Mouse (Mus musculus): ENCODE measurements at regions not wholly inside any gene's neighbourhood (a gene's known extent, or its start where the extent isn't known, plus 50 kb on each side); places are given as distances from the start of the nearest gene placed in this dataset.

DNA sequence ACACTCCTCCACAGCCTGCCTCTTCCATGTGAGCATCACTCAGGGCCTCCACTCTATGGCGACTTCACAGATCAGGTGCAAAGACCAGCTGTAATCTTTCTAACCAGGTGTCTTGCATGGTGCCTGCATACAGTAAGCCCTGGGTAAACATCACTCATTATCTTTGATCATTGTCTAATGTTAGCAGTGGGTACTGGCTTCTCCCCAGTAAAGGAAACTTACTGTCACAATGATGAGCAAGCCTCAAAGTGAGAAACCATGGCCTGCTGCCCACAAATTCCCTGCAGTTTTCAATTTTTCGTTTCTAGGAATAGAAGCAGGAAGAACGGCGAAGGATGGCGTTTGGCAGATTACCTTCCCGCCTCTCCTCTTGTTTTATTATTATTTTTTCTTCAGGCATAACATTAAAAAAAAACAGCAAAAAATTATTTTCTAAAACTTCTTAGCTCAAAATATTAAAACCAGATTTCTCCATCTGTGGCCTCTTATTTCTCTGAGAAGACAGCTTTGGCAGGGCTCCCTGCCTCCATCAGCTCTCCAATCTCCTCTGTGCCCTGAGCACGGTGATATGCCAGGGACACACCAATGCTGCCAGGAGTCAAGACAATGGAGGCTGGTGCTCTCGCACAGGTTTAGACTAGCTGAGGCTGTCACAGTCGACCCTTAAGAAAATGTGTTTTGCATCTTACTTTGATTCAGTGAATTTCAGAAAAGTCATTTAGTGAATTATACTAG, 169.2 kb upstream of the Cxcl12 start:
- Histone ChIP-seq H3K9ac (ENCODE audit: low read depth, low read length) (no peak overlapping the region), H3K27ac (no peak overlapping the region), H3K79me2 (replicated peaks; ENCODE audit: control insufficient read depth, insufficient read depth, low read length) (no peaks in the 10 kb centered on the region), H3K27me3 (ENCODE audit: control insufficient read depth, insufficient read depth, low read length) (no peaks in the 10 kb centered on the region), H3K4me3 (no peak overlapping the region), H3K4me1 (ENCODE audit: control insufficient read depth, insufficient read depth, low read length) (no peaks in the 10 kb centered on the region), H3K36me3 (ENCODE audit: control insufficient read depth, insufficient read depth, low read length) (no peaks in the 10 kb centered on the region)
- TF ChIP-seq CTCF (IDR thresholded peaks at IDR 0.05) (no peak), EP300 (IDR thresholded peaks at IDR 0.05; ENCODE audit: insufficient read depth, low read depth, low read length) (no peak), POLR2A (IDR thresholded peaks at IDR 0.05; ENCODE audit: insufficient read depth, low read depth, low read length) (no peak)
- intact Hi-C loops (cut with DNase I): no loop called here
- no peak for DNase-seq
- WGBS: 65% methylated on average over 9 of the region's 9 CpGs

GRCm38 (mm10) chr6:116999940-117000339, 168.4 kb upstream of the Cxcl12 start:
- Histone ChIP-seq H3K79me2 (replicated peaks; ENCODE audit: control insufficient read depth, insufficient read depth, low read length) (no peaks in the 10 kb centered on the region), H3K36me3 (ENCODE audit: control insufficient read depth, insufficient read depth, low read length) (no peaks in the 10 kb centered on the region), H3K4me3 (no peak overlapping the region), H3K27ac (no peak overlapping the region), H3K4me1 (ENCODE audit: control insufficient read depth, insufficient read depth, low read length) (no peaks in the 10 kb centered on the region), H3K27me3 (ENCODE audit: control insufficient read depth, insufficient read depth, low read length) (no peaks in the 10 kb centered on the region), H3K9ac (ENCODE audit: low read depth, low read length) (no peak overlapping the region)
- TF ChIP-seq EP300 (IDR thresholded peaks at IDR 0.05; ENCODE audit: insufficient read depth, low read depth, low read length) (no peak), POLR2A (IDR thresholded peaks at IDR 0.05; ENCODE audit: insufficient read depth, low read depth, low read length) (no peak), CTCF (IDR thresholded peaks at IDR 0.05) (no peak)
- intact Hi-C loops (cut with DNase I): no loop called here
- DNase-seq: no peak
- 51% methylated on average over 4 of the region's 4 CpGs for WGBS

- WGBS: 67% methylated on average over 7 of the region's 7 CpGs
- intact Hi-C loops (cut with DNase I): no loop called here
Observed at GRCm38 (mm10) chr6:117000951-117001725, 167.2 kb upstream of the Cxcl12 start.

GRCm38 (mm10) chr6:117012621-117013020, 155.7 kb upstream of the Cxcl12 start:
- no peaks in the 10 kb centered on the region for H3K79me2 ChIP-seq (replicated peaks; ENCODE audit: control insufficient read depth, insufficient read depth, low read length)
- no peaks in the 10 kb centered on the region for H3K36me3 ChIP-seq (ENCODE audit: control insufficient read depth, insufficient read depth, low read length)
- WGBS: 74% methylated on average over 5 of the region's 5 CpGs
- H3K4me3 ChIP-seq: no peak overlapping the region
- no peak for DNase-seq
- H3K27me3 ChIP-seq (ENCODE audit: control insufficient read depth, insufficient read depth, low read length): no peaks in the 10 kb centered on the region
- H3K9ac ChIP-seq (ENCODE audit: low read depth, low read length): no peak overlapping the region
- H3K4me1 ChIP-seq (ENCODE audit: control insufficient read depth, insufficient read depth, low read length): no peaks in the 10 kb centered on the region
- no peak for TF ChIP-seq EP300 (IDR thresholded peaks at IDR 0.05; ENCODE audit: insufficient read depth, low read depth, low read length)
- TF ChIP-seq POLR2A (IDR thresholded peaks at IDR 0.05; ENCODE audit: insufficient read depth, low read depth, low read length): no peak
- no peak for TF ChIP-seq CTCF (IDR thresholded peaks at IDR 0.05)
- H3K27ac ChIP-seq: no peak overlapping the region
- intact Hi-C loops (cut with DNase I): no loop called here

More at GRCm38 (mm10) chr6:117000951-117001725, 167.2 kb upstream of the Cxcl12 start:
- Histone ChIP-seq H3K79me2 (replicated peaks; ENCODE audit: control insufficient read depth, insufficient read depth, low read length) (no peaks in the 10 kb centered on the region), H3K27me3 (ENCODE audit: control insufficient read depth, insufficient read depth, low read length) (no peaks in the 10 kb centered on the region), H3K4me1 (ENCODE audit: control insufficient read depth, insufficient read depth, low read length) (no peaks in the 10 kb centered on the region), H3K9ac (ENCODE audit: low read depth, low read length) (no peak overlapping the region), H3K4me3 (no peak overlapping the region), H3K27ac (no peak overlapping the region), H3K36me3 (ENCODE audit: control insufficient read depth, insufficient read depth, low read length) (no peaks in the 10 kb centered on the region)
- TF ChIP-seq EP300 (IDR thresholded peaks at IDR 0.05; ENCODE audit: insufficient read depth, low read depth, low read length) (no peak), CTCF (IDR thresholded peaks at IDR 0.05) (no peak), POLR2A (IDR thresholded peaks at IDR 0.05; ENCODE audit: insufficient read depth, low read depth, low read length) (no peak)
- no peak for DNase-seq

- 85% methylated on average over 3 of the region's 3 CpGs for WGBS
- no peak for DNase-seq
- no peaks in the 10 kb centered on the region for H3K4me1 ChIP-seq (ENCODE audit: control insufficient read depth, insufficient read depth, low read length)
- intact Hi-C loops (cut with DNase I): no loop called here
- H3K27me3 ChIP-seq (ENCODE audit: control insufficient read depth, insufficient read depth, low read length): no peaks in the 10 kb centered on the region
- no peaks in the 10 kb centered on the region for H3K79me2 ChIP-seq (replicated peaks; ENCODE audit: control insufficient read depth, insufficient read depth, low read length)
- no peak overlapping the region for H3K4me3 ChIP-seq
- H3K36me3 ChIP-seq (ENCODE audit: control insufficient read depth, insufficient read depth, low read length): no peaks in the 10 kb centered on the region
- TF ChIP-seq CTCF (IDR thresholded peaks at IDR 0.05) (no peak), POLR2A (IDR thresholded peaks at IDR 0.05; ENCODE audit: insufficient read depth, low read depth, low read length) (no peak), EP300 (IDR thresholded peaks at IDR 0.05; ENCODE audit: insufficient read depth, low read depth, low read length) (no peak)
- no peak overlapping the region for H3K9ac ChIP-seq (ENCODE audit: low read depth, low read length)
- H3K27ac ChIP-seq: no peak overlapping the region
Observed at GRCm38 (mm10) chr6:117015461-117015860, 152.9 kb upstream of the Cxcl12 start.

DNA sequence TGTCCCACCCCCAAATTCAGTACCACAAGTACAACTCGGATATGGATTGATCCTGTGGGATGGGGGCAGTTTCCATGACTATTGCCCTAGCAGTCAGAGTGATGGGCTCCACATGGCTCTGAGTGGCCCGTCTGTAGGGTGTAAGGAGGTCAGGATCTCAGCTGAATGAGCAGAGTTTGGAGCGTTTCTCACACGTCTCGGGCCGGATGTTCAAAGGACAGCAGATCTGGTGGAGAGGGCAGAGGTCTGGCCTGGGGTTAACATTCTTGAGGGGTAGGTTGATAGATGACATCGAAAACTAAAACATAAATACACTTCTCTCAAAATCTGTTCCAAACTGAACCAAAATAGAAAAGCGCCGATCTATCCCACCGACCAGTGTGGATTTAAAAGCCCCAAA, 146.5 kb upstream of the Cxcl12 start:
- intact Hi-C loops (cut with DNase I): no loop called here
- WGBS: 71% methylated on average over 10 of the region's 10 CpGs
- no peaks in the 10 kb centered on the region for H3K4me1 ChIP-seq (ENCODE audit: control insufficient read depth, insufficient read depth, low read length)
- H3K79me2 ChIP-seq (replicated peaks; ENCODE audit: control insufficient read depth, insufficient read depth, low read length): no peaks in the 10 kb centered on the region
- no peak overlapping the region for H3K4me3 ChIP-seq
- TF ChIP-seq EP300 (IDR thresholded peaks at IDR 0.05; ENCODE audit: insufficient read depth, low read depth, low read length): no peak
- no peak for TF ChIP-seq CTCF (IDR thresholded peaks at IDR 0.05)
- no peak for TF ChIP-seq POLR2A (IDR thresholded peaks at IDR 0.05; ENCODE audit: insufficient read depth, low read depth, low read length)
- no peak overlapping the region for H3K27ac ChIP-seq
- H3K9ac ChIP-seq (ENCODE audit: low read depth, low read length): no peak overlapping the region
- H3K36me3 ChIP-seq (ENCODE audit: control insufficient read depth, insufficient read depth, low read length): no peaks in the 10 kb centered on the region
- H3K27me3 ChIP-seq (ENCODE audit: control insufficient read depth, insufficient read depth, low read length): no peaks in the 10 kb centered on the region
- DNase-seq: no peak

Measured in heart, adult 2 months (tissue).